Mouse (Mus musculus) frontal cortex, postnatal 14 days (tissue): ENCODE data around the gene Evpl.
"Not testable (repeated sequence)": the region's sequence is repeated elsewhere in the genome, so short reads cannot be mapped to it uniquely, and the experiment has no call there.

Source experiments
- DNase-seq, 2 experiments: peaks; one replicate each; pipeline ENCODE4 v3.0.0; 2022; ENCODE audit warnings: low spot score in 2 of 2

The Evpl gene

GRCm38 (mm10) chr11:116237742-116238395 lies at the start of gene Evpl:
Evpl (minus strand) TSS chr11:116238077.
- DNase-seq, result no peak

DNA sequence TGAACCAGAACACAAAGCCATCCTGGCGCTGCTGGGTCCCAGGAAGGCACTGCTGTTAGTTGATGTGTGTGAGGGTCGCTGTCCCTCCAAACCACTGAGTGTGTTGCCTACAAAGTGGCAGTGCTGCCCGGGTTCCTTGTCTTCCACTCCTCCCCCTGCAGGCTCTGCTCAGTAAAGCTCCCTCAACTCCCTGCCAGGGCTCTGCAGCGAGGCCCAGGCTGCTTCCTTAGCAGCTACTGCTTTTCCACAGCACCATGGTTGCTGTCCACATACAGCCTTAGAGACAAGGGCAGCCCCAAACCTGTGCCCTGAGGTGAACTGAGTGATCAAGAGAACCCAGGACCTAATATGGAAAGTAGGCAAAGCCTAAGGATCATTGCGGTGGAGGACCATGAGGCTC lies 49.5 kb upstream of the Evpl start:
- no peak for DNase-seq

- no peak for DNase-seq
Measured at GRCm38 (mm10) chr11:116285770-116286191, 47.9 kb upstream of the Evpl start.

- DNase-seq, result no peak
Measured at GRCm38 (mm10) chr11:116283982-116284381, 46.1 kb upstream of the Evpl start.

DNA sequence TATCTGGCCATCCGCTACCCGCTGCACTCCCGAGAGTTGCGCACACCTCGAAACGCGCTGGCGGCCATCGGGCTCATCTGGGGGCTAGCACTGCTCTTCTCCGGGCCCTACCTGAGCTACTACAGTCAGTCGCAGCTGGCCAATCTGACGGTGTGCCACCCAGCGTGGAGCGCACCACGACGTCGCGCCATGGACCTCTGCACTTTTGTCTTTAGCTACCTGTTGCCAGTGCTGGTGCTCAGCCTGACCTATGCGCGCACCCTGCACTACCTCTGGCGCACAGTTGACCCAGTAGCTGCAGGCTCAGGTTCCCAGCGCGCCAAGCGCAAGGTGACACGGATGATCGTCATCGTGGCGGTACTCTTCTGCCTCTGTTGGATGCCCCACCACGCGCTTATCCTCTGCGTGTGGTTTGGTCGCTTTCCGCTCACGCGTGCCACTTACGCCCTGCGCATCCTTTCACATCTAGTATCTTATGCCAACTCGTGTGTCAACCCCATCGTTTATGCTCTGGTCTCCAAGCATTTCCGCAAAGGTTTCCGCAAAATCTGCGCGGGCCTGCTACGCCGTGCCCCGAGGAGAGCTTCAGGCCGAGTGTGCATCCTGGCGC lies 45.1 kb upstream of the Evpl start:
- no peak for DNase-seq

- DNase-seq, result no peak
Measured at GRCm38 (mm10) chr11:116282089-116282488, 44.2 kb upstream of the Evpl start.

DNA sequence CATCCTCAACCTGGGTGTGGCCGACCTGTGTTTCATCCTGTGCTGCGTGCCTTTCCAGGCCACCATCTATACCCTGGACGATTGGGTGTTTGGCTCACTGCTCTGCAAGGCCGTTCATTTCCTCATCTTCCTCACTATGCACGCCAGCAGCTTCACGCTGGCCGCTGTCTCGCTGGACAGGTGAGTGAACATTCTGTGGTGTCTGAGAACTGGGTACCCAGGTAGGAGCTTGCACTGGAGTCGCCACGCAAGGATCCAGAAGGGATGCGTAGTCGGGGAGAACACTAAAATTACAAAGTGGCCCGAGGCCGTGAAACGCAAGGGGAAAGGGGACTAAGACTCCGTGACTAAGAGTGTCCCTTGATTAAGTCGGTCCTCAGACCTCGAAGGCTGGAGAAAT lies 43.8 kb upstream of the Evpl start:
- DNase-seq, result no peak

- DNase-seq, result no peak
Measured at GRCm38 (mm10) chr11:116280751-116281663, 43.1 kb upstream of the Evpl start, which contains the start of gene Galr2. Galr2 (plus strand) TSS chr11:116280939.

DNA sequence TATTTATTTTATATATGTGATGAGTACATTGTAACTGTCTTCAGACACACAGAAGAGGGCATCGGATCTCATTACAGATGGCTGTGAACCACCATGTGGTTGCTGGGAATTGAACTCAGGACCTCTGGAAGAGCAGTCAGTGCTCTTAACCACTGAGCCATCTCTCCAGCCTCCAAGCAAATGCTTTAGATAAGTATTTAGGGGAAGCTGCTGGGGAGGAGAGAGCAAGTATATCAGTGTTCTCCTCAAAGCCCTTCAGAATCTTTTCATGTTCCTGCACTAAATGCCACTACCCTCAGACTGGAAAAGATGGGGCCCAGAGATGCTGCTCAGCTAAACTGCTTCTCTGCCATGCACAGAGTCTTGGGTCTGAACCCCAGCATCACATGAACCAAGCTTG lies 39.3 kb upstream of the Evpl start:
- not testable (repeated sequence) for DNase-seq

DNA sequence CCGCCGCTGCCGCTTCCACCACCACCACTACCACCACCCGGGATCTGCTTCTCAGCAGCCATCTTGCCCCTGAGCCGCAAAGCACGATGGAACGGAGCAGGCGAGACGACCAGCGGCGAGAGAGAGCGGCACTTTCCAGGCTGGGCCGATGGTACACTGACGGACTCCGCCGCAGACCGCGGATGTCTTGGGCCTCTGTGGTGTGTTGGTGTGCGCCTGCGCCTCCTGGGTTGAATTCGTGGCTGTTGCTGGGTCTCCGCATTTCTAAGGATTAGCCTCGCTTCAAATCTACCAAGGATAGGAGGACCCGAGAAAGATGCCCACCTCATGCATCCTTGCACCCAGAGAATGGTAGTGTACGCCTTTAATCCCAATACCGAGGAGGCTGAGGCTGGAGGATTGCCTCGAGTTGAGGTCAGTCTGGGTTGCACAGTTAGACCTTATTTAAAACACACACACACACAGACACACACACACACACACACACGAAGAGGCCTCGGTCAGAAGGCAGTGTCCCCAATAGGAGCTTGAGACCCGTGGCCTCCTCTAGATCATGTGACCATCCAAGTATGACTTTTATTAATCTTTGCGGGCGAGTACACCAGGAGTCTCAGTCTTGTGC lies 36.3 kb upstream of the Evpl start, which contains the start of gene Srp68:
TSS of gene Srp68 (minus strand) at position 173 of the 622 bp plus-strand sequence.
- DNase-seq, result peak; percentile 86 to 91

- no peak for DNase-seq
Measured at GRCm38 (mm10) chr11:116273469-116274044, 35.7 kb upstream of the Evpl start.

- no peak for DNase-seq
Measured at GRCm38 (mm10) chr11:116272589-116273468, 35.0 kb upstream of the Evpl start.

- DNase-seq, result no peak
Measured at GRCm38 (mm10) chr11:116269560-116269959, 31.7 kb upstream of the Evpl start.

DNA sequence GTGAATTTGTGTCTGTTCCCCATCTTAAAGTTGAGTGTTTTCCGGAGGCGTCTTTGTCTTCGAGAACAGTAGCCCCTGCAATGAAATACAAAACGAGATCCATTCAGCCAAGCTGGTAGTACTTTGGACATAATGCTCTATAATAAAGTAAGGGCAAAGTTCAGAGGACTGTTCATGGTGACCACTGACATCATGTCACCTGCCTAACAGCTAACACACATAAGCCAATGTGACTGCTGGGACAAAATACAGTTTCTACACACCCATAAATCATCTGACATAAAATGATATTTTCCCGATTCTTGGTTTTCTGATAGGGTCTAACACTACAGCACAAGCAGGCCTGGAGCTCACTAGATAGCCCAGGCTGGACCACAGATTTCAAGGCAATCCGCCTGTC lies 30.4 kb upstream of the Evpl start:
- DNase-seq, result no peak

- DNase-seq, result no peak
Measured at GRCm38 (mm10) chr11:116267637-116268036, 29.8 kb upstream of the Evpl start.

- no peak for DNase-seq
Measured at GRCm38 (mm10) chr11:116265850-116266249, 28.0 kb upstream of the Evpl start.

DNA sequence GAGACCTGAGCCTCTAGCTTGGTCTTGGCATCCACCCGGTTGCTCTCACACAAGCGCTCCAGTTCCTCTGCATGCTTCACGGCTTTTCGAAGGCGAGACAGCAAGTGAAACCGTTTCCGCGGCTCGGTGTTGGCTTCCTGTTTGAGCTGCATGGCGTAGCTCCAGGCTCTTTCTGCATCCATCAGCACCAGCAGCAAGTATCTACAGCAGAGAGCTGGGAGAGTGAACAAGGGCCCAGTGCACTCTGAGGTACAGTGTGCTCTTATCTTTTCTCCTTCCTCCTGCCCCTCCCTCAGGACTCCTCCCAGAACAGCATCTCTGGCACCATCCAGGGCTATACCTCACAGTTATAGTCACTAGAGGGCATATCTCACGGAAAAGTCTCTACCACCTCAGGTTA lies 27.5 kb upstream of the Evpl start:
- peak in 1 of 2 experiments; percentile 18 for DNase-seq

- DNase-seq, result no peak
Measured at GRCm38 (mm10) chr11:116260259-116260658, 22.4 kb upstream of the Evpl start.

DNA sequence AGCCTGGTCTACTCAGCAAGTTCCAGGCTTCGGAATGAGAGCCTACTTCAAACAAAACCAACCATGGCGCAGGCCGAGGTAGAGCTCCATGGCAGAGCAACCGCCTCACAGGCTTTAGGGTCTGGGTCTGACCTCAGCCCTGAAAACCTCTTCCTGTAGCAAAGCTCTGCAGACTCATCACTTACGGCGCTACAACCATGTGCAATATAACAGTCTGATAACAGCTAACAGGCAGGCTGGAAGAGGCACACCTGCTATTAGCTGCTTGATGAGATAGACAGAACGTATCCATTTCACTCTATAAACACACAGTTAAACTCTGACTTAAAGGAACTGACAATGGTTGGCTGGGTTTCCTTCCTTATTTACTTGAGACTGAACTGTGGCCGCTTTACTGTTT lies 21.6 kb upstream of the Evpl start:
- no peak for DNase-seq

DNA sequence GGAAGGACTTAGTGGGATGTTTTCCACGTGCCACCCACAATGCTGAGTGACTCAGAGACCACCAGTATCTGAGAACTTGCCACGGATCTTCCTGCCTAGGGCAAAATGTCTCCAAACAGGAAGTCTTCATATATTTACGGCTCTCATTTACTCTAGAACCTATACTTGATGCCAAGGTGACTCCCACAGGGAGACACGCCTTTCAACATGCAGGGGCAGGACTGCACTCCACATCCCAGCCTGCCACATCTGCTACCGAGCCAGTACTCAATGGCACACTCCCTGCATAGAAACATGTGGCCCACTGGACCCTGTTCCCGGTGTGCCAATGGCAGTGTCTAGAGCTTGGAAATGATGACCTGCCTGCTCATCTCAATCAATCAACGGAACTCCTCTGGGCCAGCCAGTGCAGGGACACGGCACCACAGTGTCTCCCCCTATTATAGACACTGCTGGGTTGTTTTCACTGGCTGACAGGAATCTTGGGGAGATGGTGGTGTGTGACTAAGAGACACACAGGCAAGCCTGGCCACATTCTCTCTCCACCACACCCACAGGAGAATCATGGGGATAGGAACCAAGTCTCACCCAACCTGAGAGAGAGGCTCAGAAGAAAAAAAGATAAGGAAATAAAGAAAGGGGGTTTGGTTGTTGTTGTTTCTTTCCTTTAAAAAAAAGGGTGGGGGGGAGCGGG lies 18.3 kb upstream of the Evpl start:
- DNase-seq, result no peak
